ENCODE assay signal across 8 mouse cellular contexts in the genomic region with DNA sequence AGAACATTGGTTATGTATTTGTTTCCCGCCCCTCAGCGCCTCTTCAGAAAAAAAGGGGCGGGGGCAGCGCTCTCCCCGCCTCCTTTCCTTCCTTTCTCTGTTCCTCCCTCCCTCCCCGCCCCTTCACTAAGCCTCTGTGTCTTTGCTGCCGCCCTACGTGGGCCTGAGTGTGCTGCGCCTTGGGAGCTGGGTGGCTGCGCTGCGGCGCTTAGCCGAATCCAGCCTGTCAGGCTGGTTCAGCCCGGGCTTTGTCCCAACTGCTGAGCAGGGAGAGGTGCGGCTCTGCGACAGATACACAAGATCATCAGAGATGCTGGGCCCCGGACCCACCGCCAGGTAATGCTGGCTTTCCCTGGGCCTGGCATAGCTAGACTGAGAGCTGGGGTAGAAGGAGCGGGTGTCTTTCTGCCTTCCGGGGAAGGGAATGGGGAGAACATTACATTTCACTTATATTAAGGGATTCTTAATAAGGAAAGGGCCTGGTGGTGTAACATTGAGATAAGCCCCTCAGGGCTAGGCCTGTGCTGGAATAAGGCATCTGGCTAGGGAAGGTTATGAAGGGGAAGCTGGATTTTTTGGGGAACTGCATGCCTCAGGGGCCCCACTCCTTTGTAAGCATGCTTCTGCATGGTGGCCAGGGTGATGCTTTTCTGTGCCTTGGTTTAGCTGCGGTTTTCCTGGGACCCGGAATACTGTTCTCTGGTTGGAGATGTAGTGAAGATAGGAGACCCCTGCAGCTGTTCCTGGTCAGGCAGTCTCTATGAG. TPM values are rescaled to one million over a fixed set of nuclear protein-coding genes. Genes with fewer than 3 reads are reported as not detected.
A peak's percentile ranks its signal among the peaks of the same experiment; 100 is the strongest.
DNase-seq lines count a peak whose midpoint lies in the region; ATAC-seq lines count a peak whose summit lies in the region.

No protein-coding gene starts in this region.

- peak overlapping the region; percentile 53 for H3K4me3 ChIP-seq in hindbrain, embryonic 12.5 days

- H3K4me2 ChIP-seq in hindbrain, embryonic 12.5 days (replicated peaks), result peak overlapping the region; percentile 58

- peak; percentile 97 for ATAC-seq in hindbrain, embryonic 12.5 days (ENCODE audit: low FRiP score)

- no peaks in the 10 kb centered on the region for H3K36me3 ChIP-seq in hindbrain, embryonic 12.5 days

- peak; percentile 93 for DNase-seq in R1 (ENCODE audit: low read depth, low spot score)
- DNase-seq in cerebellum, postnatal 14 days, result peak; percentile 84 to 88
- peak; percentile 76 to 78 for DNase-seq in frontal cortex, postnatal 14 days (ENCODE audit: low spot score in 2 of 2)
- DNase-seq in layer of hippocampus, postnatal 14 days (ENCODE audit: low spot score in 2 of 2), result peak; percentile 84 to 85
- DNase-seq in lung, postnatal 10 days, result peak; percentile 77
- peak; percentile 61 for DNase-seq in ovary, postnatal 36 days (ENCODE audit: low spot score)
- peak; percentile 85 for DNase-seq in thymus, postnatal 14 days

- peak overlapping the region; percentile 79 for H3K9ac ChIP-seq in hindbrain, embryonic 12.5 days

- H3K4me1 ChIP-seq in hindbrain, embryonic 12.5 days, result peaks cover 20% of the 10 kb centered on the region; the same call in 1 of the 2 replicates

- H3K27me3 ChIP-seq in hindbrain, embryonic 12.5 days, result no peaks in the 10 kb centered on the region

- H3K9me3 ChIP-seq in hindbrain, embryonic 12.5 days (replicated peaks), result no peaks in the 10 kb centered on the region

- peak overlapping the region; percentile 89 for H3K27ac ChIP-seq in hindbrain, embryonic 12.5 days

- WGBS in hindbrain, embryonic 12.5 days, result 6% methylated on average over 22 of the region's 22 CpGs

RNA-seq across cellular contexts. Expression of a gene that starts 54.6 kb away (rescaled TPM):
- 110 and 111 TPM in 2 replicates for polyA plus RNA-seq in hindbrain, embryonic 12.5 days (2016; fragmentation: Nextera tagmentation; extraction: Ambion mirVana)
- total RNA-seq in layer of hippocampus, postnatal 14 days (2021), result 100 to 1,000 TPM; 170 to 195 TPM

Comparison
In these comparisons a context has a peak if more than half of its experiments do, and no peak if none do; other contexts are left out.
1. Peak in every context shown above with its lines: DNase-seq, ATAC-seq, H3K4me3 ChIP-seq and H3K27ac ChIP-seq.